Mouse (Mus musculus) lung, adult 2 months (tissue): ENCODE measurements around the gene Slc34a2.

Experiments used
- CTCF ChIP-seq: fragments of 200-500 bp; IDR thresholded peaks from 2 replicates; pipeline ENCODE4 v1.5.1; 2011; ENCODE audit warnings: mild to moderate bottlenecking, low read length, control low read depth; ENCODE audit not compliant: insufficient read depth
- POLR2A ChIP-seq: fragments of 200-500 bp; IDR thresholded peaks from 2 replicates; pipeline ENCODE4 v1.6.1; 2011; ENCODE audit warnings: low read depth, mild to moderate bottlenecking, control low read depth, low read length, borderline replicate concordance; ENCODE audit errors: extremely low read depth

DNA sequence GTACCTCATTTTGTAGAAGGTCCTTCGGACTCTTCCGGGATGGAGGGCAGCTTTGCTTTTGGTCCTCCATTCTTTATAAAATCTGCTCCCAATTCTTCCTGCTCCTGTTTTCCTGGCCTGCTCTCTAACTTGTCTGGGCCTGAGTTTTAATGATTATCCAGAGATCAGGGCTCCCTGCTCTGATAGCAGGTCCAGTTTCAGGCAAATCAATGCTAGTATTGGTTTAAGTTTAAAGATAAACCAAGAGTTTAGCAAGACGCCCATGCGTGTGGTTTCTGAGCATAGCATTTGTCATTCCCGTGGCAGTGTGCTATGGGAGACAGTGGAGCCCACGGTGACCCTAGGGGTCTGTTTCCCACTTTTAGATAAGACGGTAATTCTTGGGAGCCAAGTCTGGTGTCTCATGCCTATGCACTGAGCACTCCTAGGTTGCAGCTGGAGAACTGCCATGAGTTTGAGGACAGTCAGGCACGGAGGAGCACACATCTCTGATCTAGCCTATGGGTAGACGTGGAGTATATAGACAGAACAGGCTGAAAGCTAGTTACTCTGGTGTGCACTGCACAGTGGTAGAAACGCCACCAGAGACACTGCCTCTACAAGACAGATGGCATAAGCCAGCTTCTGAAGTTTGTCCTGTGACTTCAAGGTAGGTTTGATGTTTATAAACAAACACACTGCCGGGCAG lies 45.5 kb upstream of the Slc34a2 start:
- no peak for TF ChIP-seq CTCF
- no peak for TF ChIP-seq POLR2A
